Mouse (Mus musculus): ENCODE results near the gene Psma5. TPM values are rescaled to one million over a fixed set of nuclear protein-coding genes. Genes with fewer than 3 reads are reported as not detected.
A peak's percentile ranks its signal among the peaks of the same experiment; 100 is the strongest.

The Psma5 gene
- 295 and 324 TPM in 2 replicates for polyA plus RNA-seq (2014; fragmentation: Nextera tagmentation; extraction: Ambion mirVana)

DNA sequence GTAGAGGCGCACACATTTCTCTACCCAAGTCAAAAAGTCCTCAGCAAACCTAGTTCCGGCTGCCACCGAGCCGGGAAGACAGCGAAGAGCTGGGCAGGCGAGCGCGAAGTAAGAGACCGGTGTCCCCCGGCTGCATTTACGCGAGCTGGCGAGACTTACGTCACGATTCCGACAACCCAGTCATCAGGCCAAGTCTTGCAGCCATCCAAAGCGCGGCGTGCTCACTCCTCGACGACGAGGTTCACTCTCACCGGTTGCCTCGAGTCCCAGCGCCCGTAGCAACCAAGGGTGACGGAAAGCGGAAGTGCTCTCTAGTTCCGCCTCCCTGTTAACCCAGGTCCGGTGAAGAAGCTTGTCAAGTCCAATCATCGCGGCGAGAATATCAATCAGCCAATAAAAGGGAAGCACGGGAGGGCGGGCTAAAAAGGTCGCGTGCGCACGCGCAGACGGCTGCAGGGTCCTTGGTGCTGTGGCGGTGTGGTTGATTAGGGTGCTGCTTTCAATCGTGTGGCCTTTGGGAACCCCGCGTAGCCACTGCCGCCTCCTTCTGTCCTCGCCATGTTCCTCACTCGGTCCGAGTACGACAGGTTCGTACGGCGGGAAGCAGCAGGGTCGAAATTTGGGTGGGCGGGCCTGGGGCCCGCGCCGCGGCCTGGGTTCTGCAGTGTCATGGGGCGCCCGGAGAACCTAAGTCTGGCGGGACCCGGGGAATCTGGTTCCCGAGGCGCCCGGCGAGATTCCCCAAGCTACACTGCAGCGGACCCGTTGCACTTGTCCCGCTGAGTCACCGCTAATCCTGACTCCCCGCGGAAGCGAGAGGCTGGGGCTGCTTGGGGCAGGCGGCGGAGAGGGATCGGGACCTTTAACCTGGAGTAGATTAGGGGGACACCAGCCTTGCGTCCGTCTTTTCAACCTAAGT lies at the start of gene Psma5:
Psma5 (plus strand) TSS at position 208 of the 919 bp plus-strand sequence.
- under 1% methylated on average over 79 of the region's 79 CpGs for WGBS
- DNase-seq (ENCODE audit: low spot score) (peak; percentile 99), ATAC-seq (peak; percentile 100)
- no peaks in the 10 kb centered on the region for H3K9me3 ChIP-seq (replicated peaks; ENCODE audit: control insufficient read depth, low read length)
- peak within 1 kb of the TSS; percentile 93 for H3K4me3 ChIP-seq (ENCODE audit: low read depth, low read length)
- peak within 1 kb of the TSS; percentile 89 for H3K4me2 ChIP-seq (ENCODE audit: low read length)
- peaks cover 17% of the 10 kb centered on the region for H3K4me1 ChIP-seq (ENCODE audit: control insufficient read depth, insufficient read depth, low read length)
- no peak within 1 kb of the TSS for H3K27ac ChIP-seq (ENCODE audit: low read depth, low read length)
- H3K36me3 ChIP-seq (ENCODE audit: control insufficient read depth, insufficient read depth, low read length), result peaks cover 2% of the 10 kb centered on the region
- H3K27me3 ChIP-seq (replicated peaks; ENCODE audit: control insufficient read depth, insufficient read depth, low read length), result no peaks in the 10 kb centered on the region
- H3K9ac ChIP-seq (ENCODE audit: low read length), result peak within 1 kb of the TSS; percentile 84

GRCm38 (mm10) chr3:108209001-108209400 lies 47.7 kb upstream of the Psma5 start:
- H3K4me3 ChIP-seq (ENCODE audit: low read depth, low read length), result peak overlapping the region; percentile 64
- peaks cover 43% of the 10 kb centered on the region for H3K36me3 ChIP-seq (ENCODE audit: control insufficient read depth, insufficient read depth, low read length)
- no peak overlapping the region for H3K27ac ChIP-seq (ENCODE audit: low read depth, low read length)
- no peaks in the 10 kb centered on the region for H3K27me3 ChIP-seq (replicated peaks; ENCODE audit: control insufficient read depth, insufficient read depth, low read length)
- ATAC-seq (no peak), DNase-seq (ENCODE audit: low spot score) (no peak)
- peak overlapping the region; percentile 82 for H3K9ac ChIP-seq (ENCODE audit: low read length)
- H3K4me2 ChIP-seq (ENCODE audit: low read length), result peak overlapping the region; percentile 87
- peaks cover 32% of the 10 kb centered on the region for H3K4me1 ChIP-seq (ENCODE audit: control insufficient read depth, insufficient read depth, low read length)
- WGBS, result 47% methylated on average over 3 of the region's 3 CpGs
- no peaks in the 10 kb centered on the region for H3K9me3 ChIP-seq (replicated peaks; ENCODE audit: control insufficient read depth, low read length)

DNA sequence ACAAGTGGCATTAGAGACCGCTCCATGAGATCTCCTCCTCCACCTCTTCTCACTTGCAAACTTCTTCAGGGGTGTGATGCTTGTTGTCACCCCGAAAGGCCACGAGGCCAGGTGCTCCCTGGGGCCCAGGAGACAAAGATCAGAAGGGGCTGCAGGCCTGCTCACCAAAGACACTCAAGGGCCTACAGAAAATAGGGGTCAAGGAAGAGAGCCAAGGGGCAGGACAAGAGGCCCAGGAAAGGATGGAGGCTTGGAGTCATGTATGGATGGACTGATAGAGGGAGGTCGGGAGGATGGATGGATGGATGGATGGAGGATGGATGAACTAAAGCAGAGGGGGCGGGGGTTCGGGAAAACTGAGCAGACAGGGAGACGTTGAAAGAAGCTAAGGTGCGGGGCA lies 47.2 kb upstream of the Psma5 start:
- Histone ChIP-seq H3K9me3 (replicated peaks; ENCODE audit: control insufficient read depth, low read length) (no peaks in the 10 kb centered on the region), H3K36me3 (ENCODE audit: control insufficient read depth, insufficient read depth, low read length) (peaks cover 37% of the 10 kb centered on the region), H3K27ac (ENCODE audit: low read depth, low read length) (peak overlapping the region; percentile 97), H3K9ac (ENCODE audit: low read length) (peak overlapping the region; percentile 82), H3K4me3 (ENCODE audit: low read depth, low read length) (peak overlapping the region; percentile 64), H3K4me2 (ENCODE audit: low read length) (peak overlapping the region; percentile 87), H3K27me3 (replicated peaks; ENCODE audit: control insufficient read depth, insufficient read depth, low read length) (no peaks in the 10 kb centered on the region), H3K4me1 (ENCODE audit: control insufficient read depth, insufficient read depth, low read length) (peaks cover 32% of the 10 kb centered on the region)
- WGBS, result 5% methylated on average over 8 of the region's 8 CpGs
- ATAC-seq (peak; percentile 1; the same call in 1 of the 2 replicates), DNase-seq (ENCODE audit: low spot score) (no peak)

GRCm38 (mm10) chr3:108209946-108210770 lies 46.6 kb upstream of the Psma5 start:
- peaks cover 31% of the 10 kb centered on the region for H3K36me3 ChIP-seq (ENCODE audit: control insufficient read depth, insufficient read depth, low read length)
- ATAC-seq (peak; percentile 94), DNase-seq (ENCODE audit: low spot score) (peak; percentile 99)
- H3K4me1 ChIP-seq (ENCODE audit: control insufficient read depth, insufficient read depth, low read length), result peaks cover 32% of the 10 kb centered on the region
- under 1% methylated on average over 67 of the region's 72 CpGs for WGBS
- no peaks in the 10 kb centered on the region for H3K27me3 ChIP-seq (replicated peaks; ENCODE audit: control insufficient read depth, insufficient read depth, low read length)
- H3K4me2 ChIP-seq (ENCODE audit: low read length), result peak overlapping the region; percentile 87
- H3K9ac ChIP-seq (ENCODE audit: low read length), result peak overlapping the region; percentile 82
- peak overlapping the region; percentile 64 for H3K4me3 ChIP-seq (ENCODE audit: low read depth, low read length)
- peak overlapping the region; percentile 97 for H3K27ac ChIP-seq (ENCODE audit: low read depth, low read length)
- H3K9me3 ChIP-seq (replicated peaks; ENCODE audit: control insufficient read depth, low read length), result no peaks in the 10 kb centered on the region

GRCm38 (mm10) chr3:108210771-108211139 lies 46.0 kb upstream of the Psma5 start, which contains the start of gene Atxn7l2:
TSS of gene Atxn7l2 (minus strand) at chr3:108210934.
- Histone ChIP-seq H3K27me3 (replicated peaks; ENCODE audit: control insufficient read depth, insufficient read depth, low read length) (no peaks in the 10 kb centered on the region), H3K4me2 (ENCODE audit: low read length) (peak within 1 kb of the TSS; percentile 87), H3K27ac (ENCODE audit: low read depth, low read length) (peak within 1 kb of the TSS; percentile 97), H3K9ac (ENCODE audit: low read length) (peak within 1 kb of the TSS; percentile 82), H3K4me3 (ENCODE audit: low read depth, low read length) (peak within 1 kb of the TSS; percentile 64), H3K4me1 (ENCODE audit: control insufficient read depth, insufficient read depth, low read length) (peaks cover 32% of the 10 kb centered on the region), H3K36me3 (ENCODE audit: control insufficient read depth, insufficient read depth, low read length) (peaks cover 25% of the 10 kb centered on the region), H3K9me3 (replicated peaks; ENCODE audit: control insufficient read depth, low read length) (no peaks in the 10 kb centered on the region)
- under 1% methylated on average over 14 of the region's 14 CpGs for WGBS
- ATAC-seq, result peak; percentile 81
- peak; percentile 87 for DNase-seq (ENCODE audit: low spot score)

DNA sequence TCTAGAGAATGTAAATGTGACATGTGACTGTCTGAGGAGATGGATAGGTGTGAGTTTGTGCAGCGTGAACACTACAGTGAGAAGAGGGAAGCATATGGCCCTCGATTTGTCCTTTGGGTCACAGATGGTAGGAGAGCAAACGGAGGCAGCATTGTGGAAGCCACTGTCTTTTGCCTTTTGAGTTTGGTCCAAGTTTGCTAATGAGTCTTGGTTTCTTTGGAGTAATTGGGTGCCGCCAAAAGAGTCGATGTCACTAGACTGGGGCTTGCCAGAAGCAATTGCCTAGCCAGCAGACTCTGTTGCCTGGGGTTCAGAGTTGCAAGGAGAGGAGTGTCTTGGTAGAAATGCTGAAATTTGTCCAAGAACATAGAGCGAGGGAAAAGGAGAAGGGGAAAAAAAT lies 44.9 kb upstream of the Psma5 start:
- Histone ChIP-seq H3K9ac (ENCODE audit: low read length) (no peak overlapping the region), H3K9me3 (replicated peaks; ENCODE audit: control insufficient read depth, low read length) (no peaks in the 10 kb centered on the region), H3K36me3 (ENCODE audit: control insufficient read depth, insufficient read depth, low read length) (peaks cover 14% of the 10 kb centered on the region), H3K27me3 (replicated peaks; ENCODE audit: control insufficient read depth, insufficient read depth, low read length) (no peaks in the 10 kb centered on the region), H3K4me2 (ENCODE audit: low read length) (peak overlapping the region; percentile 74; the same call in 1 of the 2 replicates), H3K4me3 (ENCODE audit: low read depth, low read length) (no peak overlapping the region), H3K27ac (ENCODE audit: low read depth, low read length) (peak overlapping the region; percentile 97), H3K4me1 (ENCODE audit: control insufficient read depth, insufficient read depth, low read length) (peaks cover 32% of the 10 kb centered on the region)
- WGBS, result 31% methylated on average over 6 of the region's 6 CpGs
- DNase-seq (ENCODE audit: low spot score) (peak; percentile 92), ATAC-seq (peak; percentile 9; the same call in 1 of the 2 replicates)

DNA sequence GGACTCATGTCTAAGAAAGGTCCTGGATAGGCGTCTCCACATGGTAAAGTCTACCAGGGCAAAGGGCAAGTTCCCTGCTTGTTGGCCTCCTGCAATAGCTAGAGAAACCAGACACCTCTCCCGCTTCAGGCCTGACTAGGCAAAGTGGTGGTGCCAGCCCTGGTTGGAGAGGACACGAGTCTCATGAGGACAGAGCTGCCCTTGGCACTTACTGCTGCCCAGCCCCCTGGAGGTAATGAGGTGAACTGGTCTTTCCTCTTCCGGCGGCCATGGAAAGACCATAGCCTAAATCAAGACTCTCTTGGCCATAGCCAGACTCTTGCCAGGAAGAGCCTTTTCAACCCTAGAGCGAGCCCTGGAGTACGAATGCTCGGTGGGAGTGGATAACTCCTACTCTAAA lies 44.3 kb upstream of the Psma5 start:
- Histone ChIP-seq H3K36me3 (ENCODE audit: control insufficient read depth, insufficient read depth, low read length) (peaks cover 9% of the 10 kb centered on the region), H3K27ac (ENCODE audit: low read depth, low read length) (peak overlapping the region; percentile 97), H3K9me3 (replicated peaks; ENCODE audit: control insufficient read depth, low read length) (no peaks in the 10 kb centered on the region), H3K4me3 (ENCODE audit: low read depth, low read length) (no peak overlapping the region), H3K9ac (ENCODE audit: low read length) (no peak overlapping the region), H3K27me3 (replicated peaks; ENCODE audit: control insufficient read depth, insufficient read depth, low read length) (no peaks in the 10 kb centered on the region), H3K4me1 (ENCODE audit: control insufficient read depth, insufficient read depth, low read length) (peaks cover 29% of the 10 kb centered on the region), H3K4me2 (ENCODE audit: low read length) (peak overlapping the region; percentile 74; the same call in 1 of the 2 replicates)
- DNase-seq (ENCODE audit: low spot score) (no peak), ATAC-seq (no peak)
- 86% methylated on average over 8 of the region's 8 CpGs for WGBS

- 16% methylated on average over 5 of the region's 5 CpGs for WGBS
- peaks cover 12% of the 10 kb centered on the region; the same call in 1 of the 2 replicates for H3K4me1 ChIP-seq (ENCODE audit: control insufficient read depth, insufficient read depth, low read length)
- DNase-seq (ENCODE audit: low spot score) (no peak), ATAC-seq (no peak)
- no peaks in the 10 kb centered on the region for H3K27me3 ChIP-seq (replicated peaks; ENCODE audit: control insufficient read depth, insufficient read depth, low read length)
- H3K4me2 ChIP-seq (ENCODE audit: low read length), result no peak overlapping the region
- no peak overlapping the region for H3K4me3 ChIP-seq (ENCODE audit: low read depth, low read length)
- H3K36me3 ChIP-seq (ENCODE audit: control insufficient read depth, insufficient read depth, low read length), result no peaks in the 10 kb centered on the region
- no peaks in the 10 kb centered on the region for H3K9me3 ChIP-seq (replicated peaks; ENCODE audit: control insufficient read depth, low read length)
- H3K9ac ChIP-seq (ENCODE audit: low read length), result no peak overlapping the region
- H3K27ac ChIP-seq (ENCODE audit: low read depth, low read length), result no peak overlapping the region
Observed at GRCm38 (mm10) chr3:108214734-108215133, 42.0 kb upstream of the Psma5 start.

All from forebrain, embryonic 14.5 days (tissue).